8 mouse cellular contexts compared by ENCODE assay signal in genomic region chr17:28801474-28802005, GRCm38 (mm10). TPM values are rescaled to one million over a fixed set of nuclear protein-coding genes. Genes with fewer than 3 reads are reported as not detected.
DNase-seq lines count a peak whose midpoint lies in the region.

No protein-coding gene starts in this region.

- peaks cover 4% of the 10 kb centered on the region for H3K9me3 ChIP-seq in megakaryocyte, embryonic 14.5 days

- peaks cover 21% of the 10 kb centered on the region for H3K4me1 ChIP-seq in megakaryocyte, embryonic 14.5 days

- H3K36me3 ChIP-seq in megakaryocyte, embryonic 14.5 days (replicated peaks; ENCODE audit: low read length) = peaks cover 11% of the 10 kb centered on the region

- H3K27me3 ChIP-seq in megakaryocyte, embryonic 14.5 days (replicated peaks) = peaks cover 8% of the 10 kb centered on the region

- peak; percentile 99 for DNase-seq in adrenal gland, adult (ENCODE audit: inconsistent age in 2 of 2, low spot score in 1 of 2)
- DNase-seq in embryo, embryonic 10 days (ENCODE audit: low spot score) = peak; percentile 98
- DNase-seq in gastrocnemius, postnatal 10 days = peak; percentile 100
- DNase-seq in induced T-regulatory cell, adult 2 months (ENCODE audit: low read depth) = peak; percentile 99
- peak; percentile 91 to 96 for DNase-seq in left cerebral cortex, adult 9 months (ENCODE audit: low spot score in 2 of 2)
- DNase-seq in right cerebral cortex, adult 2 months (ENCODE audit: low spot score in 2 of 2) = peak; percentile 97 to 98
- peak; percentile 99 for DNase-seq in urinary bladder, postnatal 10 days (ENCODE audit: low spot score)

- peak overlapping the region; percentile 95 for H3K4me3 ChIP-seq in megakaryocyte, embryonic 14.5 days (replicated peaks)

RNA-seq across cellular contexts. Expression of gene Brpf3, which starts 0.7 kb away (rescaled TPM):
- 10 to 100 TPM; 14.9 to 18.1 TPM for total RNA-seq in gastrocnemius, postnatal 10 days (2021)
- 8.8 and 9.5 TPM in 2 replicates for polyA plus RNA-seq in megakaryocyte, embryonic 14.5 days (2012; ENCODE audit: insufficient read depth, low replicate concordance)

RNA-seq across cellular contexts. Expression of gene Mapk13, which starts 32.4 kb away (rescaled TPM):
- under 1 TPM; 0.90 to 0.92 TPM for total RNA-seq in gastrocnemius, postnatal 10 days (2021)
- 0.50 TPM in 1 of 2 replicates, not detected in the other for polyA plus RNA-seq in megakaryocyte, embryonic 14.5 days (2012; ENCODE audit: insufficient read depth, low replicate concordance)

RNA-seq across cellular contexts. Expression of gene Pnpla1, which starts 56.7 kb away (rescaled TPM):
- total RNA-seq in gastrocnemius, postnatal 10 days (2021) = not detected
- polyA plus RNA-seq in megakaryocyte, embryonic 14.5 days (2012; ENCODE audit: insufficient read depth, low replicate concordance) = 0.10 TPM in 1 of 2 replicates, not detected in the other

Comparison
In these comparisons a context has a peak if more than half of its experiments do, and no peak if none do; other contexts are left out.
1. Peak in every context shown above with its lines: DNase-seq and H3K4me3 ChIP-seq.